Mouse (Mus musculus): Measurements from ENCODE around the gene Prelp.

The Prelp gene

DNA sequence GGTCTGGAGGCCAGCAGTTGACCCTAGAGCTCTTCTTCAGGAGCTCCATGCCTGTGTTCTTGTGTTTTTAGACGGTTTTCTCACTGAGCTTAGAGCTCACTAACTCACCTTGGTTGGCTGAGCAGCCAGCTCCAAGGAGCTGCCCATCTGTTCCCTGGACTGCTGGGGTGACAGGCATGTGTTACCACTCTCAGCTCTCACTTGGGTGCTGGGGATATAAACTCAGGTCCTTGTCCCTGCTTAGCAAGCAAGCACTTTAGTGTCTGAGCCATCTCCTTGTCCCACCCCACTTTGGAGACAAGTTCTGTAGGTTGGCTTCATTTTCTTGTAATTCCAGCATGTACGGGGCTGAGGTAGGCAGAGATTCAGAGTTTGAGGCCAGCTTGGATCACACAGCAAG, 52.0 kb downstream of the Prelp start:
- in situ Hi-C loops (cut with MboI, MseI) = no loop called here

DNA sequence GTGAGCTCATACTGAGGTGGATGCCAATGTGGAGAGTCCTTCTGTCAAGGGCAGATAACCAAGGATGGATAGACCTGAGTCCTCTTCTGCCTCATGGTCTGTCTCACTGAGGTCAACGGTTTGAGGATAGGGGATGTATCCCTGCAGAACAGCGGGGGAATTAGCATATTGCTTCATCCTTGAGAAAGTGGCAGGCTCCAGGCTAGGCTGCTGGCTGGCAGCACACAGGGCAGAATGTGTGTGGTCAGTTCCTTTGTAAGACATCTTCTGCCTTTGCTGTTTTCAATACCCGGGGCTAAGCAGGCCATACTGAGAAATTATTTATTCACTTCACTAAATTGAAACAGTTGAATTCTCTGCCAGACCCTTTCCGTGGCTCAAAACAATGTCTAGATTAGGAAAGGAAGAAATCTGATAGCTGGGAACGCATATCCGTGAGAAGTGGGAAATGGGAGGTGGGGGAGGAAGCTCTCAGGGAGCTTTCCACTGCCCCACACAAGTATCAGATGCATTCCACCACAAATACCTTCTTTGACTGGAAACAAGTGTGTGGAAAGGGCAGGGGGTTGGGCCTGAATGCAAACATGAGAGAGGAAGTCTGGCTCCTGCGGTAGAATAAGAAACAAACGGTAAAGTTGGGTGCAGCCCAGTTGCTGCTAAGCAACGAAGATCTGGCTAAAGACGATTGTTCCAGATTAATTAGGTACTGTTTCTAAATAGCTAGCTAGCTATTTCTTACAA, 57.8 kb downstream of the Prelp start:
- in situ Hi-C loops (cut with MboI, MseI) = no loop called here

DNA sequence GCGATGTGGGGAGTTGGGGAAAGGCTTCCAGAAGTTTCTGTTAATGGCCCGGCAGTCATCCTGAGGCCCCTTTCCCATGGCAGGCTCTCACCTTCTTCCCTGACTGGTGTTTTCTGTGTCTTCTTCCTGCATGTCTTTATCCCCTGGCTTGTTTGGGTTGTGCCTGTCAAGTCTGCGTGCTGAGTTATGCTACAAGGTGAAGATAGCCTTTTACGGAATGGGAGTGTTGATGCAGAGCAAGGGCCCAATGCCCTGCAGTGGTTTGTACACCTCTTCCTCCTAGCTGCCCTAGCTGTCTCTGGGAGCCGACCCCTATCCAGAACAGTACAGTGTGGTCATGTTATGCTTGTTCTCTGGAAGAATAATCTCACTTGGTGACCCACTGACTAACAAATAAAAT, 60.2 kb downstream of the Prelp start:
- in situ Hi-C loops (cut with MboI, MseI) = no loop called here
